Mouse (Mus musculus) G1E-ER4 (cell line): ENCODE results near the gene Thtpa. TPM values are rescaled to one million over a fixed set of nuclear protein-coding genes. Genes with fewer than 3 reads are reported as not detected.

ENCODE experiments used
- GATA1 ChIP-seq: IDR thresholded peaks from one replicate; pipeline ENCODE4 v1.8.0; 2012; ENCODE audit warnings: low read length, inconsistent platforms
- polyA plus RNA-seq: library from polyadenylated mRNA; stranded (reverse); fragments of >175 nt; gene quantifications from 2 replicates; pipeline ENCODE4 v1.2.3, GENCODE M21; 2012

The Thtpa gene
- polyA plus RNA-seq: 4.0 and 4.4 TPM in 2 replicates

DNA sequence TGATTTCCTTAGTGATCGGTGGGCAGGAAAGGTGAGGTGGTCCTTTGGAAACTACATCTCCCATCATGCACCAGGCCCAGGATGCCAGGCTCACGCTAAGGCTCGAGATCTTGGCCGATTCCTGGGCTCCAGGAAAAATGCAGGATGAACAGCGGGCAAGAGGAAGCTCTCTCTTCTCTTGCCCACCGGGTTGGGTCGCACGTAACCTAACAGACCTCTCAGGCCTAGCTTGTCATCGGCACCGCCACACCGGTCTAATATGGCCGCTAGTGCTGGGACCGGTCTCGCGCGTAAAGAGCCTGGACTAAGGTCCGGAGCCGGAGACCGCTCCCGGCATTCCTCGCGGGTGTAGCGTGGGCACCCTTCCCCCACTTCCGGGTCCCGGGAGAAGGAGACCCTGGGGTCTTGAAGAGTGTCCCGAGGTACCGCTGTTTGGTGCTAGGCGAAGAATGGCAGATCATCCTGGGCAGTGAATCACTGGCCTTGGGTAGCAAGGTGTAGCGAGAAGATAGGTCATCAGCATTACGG, at the start of gene Thtpa:
Gene Thtpa (plus strand): TSS at position 81 of the 528 bp plus-strand sequence.
- no peak for TF ChIP-seq GATA1

DNA sequence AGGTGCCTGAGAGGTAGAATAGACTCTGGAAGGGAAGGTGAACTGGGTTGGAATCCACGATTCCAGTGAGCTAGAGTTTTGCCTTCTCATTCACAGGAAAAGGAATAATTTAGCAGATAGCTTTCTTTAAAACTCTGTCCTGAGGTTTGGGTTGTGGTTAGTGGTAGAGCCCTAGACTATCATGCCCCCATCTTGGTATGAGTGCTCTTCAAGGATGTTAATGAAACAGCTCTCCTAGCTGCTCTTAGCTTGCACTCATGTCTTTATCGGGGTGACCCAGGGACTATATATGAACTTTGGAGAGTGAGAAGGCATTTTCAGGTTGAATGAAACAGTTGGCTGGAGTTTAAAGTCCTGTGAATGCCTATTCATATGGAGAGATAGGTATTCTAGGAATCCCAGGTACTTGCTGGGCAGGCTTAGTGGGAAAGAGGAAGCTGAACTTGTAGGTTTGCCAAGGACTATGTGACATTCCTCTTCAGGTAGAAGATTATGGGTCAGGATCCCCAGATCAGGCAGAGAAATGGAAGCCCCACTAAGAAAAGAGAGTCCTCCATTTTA, 46.5 kb upstream of the Thtpa start:
- no peak for TF ChIP-seq GATA1

DNA sequence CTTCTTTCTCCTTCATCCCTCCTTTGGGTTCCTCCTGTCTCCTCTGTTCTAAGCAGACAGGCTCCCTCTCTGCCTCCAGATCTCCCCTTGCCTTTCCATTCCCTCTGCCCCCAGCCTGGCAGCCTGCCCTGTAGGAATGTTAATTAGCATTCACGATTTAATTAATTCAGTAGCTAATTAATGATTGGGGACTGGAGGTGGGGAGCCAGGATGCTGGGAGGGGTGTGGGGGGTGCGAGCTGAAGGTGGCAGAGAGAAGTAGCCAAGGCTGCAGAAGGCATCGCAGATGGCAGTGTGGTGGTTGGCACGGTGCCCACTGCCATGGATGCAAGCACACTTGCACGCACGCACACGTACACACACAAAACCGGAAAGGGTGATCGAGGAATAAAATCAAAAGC, 42.1 kb upstream of the Thtpa start:
- TF ChIP-seq GATA1: no peak

DNA sequence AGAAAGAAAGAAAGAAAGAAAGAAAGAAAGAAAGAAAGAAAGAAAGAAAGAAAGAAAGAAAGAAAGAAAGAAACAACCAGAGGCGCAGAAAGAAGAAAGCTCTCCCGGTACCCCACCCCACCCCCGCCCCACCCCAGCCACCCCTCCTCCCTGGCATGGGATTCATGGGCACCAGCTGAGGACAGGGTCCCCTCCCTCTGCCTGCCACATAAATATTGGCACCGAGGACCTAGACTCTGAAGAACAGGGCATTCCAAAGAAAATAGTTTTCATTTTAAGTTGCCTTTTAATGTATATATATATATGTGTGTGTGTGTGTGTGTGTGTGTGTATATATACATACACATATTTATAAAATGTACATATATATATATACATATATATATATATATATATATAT, 41.5 kb upstream of the Thtpa start:
- TF ChIP-seq GATA1: no peak

DNA sequence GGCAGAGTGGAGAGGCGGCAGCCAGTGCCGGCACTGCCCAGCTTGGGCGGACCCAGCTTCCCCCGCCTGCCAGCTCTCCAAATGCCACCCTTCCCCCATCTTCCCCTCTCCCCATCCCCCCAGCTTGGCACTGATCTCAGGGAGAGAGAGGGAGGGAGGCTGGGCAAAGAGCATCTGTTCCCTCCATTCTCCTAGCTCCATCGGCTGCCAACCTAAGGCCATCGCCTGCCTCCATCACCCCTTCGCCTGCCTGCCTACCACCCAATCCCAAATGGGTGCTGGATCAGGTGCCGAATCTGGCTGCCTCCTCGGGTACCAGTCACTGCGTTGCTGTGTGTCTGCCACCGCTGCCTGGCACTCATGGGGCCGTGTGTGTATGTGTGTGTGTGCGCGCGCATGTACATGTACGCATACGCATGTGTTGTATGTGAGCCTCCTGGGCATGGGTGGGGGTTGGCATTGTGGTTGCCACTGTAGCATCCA, 40.8 kb upstream of the Thtpa start:
- no peak for TF ChIP-seq GATA1

DNA sequence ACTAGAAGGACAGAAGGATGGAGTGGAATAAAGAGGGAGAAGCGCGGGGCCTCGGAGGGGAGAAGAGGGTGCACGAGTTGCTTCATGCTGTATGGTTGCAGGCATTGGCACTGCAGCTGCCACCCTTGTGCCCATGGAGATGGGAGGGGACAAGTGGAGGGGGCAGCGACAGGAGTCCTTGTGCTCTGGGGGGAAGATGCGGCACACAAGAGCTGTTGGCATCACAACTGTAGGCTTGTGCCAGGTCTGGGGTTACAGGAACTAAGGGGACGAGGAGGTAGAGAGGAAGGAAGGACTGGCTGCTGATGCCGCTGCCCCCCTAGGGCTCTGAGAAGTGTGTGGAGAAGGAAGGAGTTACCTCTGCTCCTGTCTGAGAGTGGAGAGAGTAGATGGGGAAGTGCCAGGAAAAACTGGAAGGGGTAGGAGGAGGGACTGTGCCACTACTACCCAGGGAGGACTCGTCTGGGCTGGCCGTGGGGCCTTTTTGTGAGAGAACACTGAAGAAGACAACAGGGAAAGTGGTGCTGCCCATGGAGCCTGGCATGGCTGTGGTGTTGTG, 40.3 kb upstream of the Thtpa start:
- TF ChIP-seq GATA1: no peak

DNA sequence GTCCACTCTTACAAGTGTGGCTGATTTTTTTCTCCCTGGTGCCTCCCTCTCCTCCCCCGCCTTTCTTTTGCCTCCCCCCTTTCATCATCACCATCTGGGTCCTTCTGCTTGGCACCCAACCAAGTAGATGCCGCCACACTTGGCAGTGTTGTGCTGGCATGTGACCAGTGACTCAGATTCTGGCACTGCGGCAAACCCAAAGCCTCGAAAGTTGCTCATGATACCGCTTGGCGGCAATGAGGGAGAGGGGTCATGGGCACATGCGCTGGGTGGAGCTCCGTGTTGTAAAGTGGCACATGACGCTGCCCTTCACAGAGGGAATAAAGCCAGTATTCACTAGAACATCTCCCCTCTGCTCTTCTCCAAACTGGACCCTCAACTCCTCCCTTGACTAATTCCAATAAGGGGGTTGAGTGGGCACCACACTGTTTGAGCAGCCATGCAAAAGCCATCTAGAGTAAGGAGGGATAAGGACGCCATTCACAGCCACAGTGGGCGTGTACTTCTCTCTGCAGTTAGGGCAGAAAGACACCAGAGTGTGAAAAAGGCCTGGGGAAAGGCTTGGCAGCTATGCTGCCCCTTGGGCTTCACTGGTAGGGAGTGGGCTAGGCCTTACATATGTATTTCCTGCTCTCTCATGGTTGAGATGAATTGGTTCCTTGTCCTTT, 39.3 kb upstream of the Thtpa start:
- no peak for TF ChIP-seq GATA1

DNA sequence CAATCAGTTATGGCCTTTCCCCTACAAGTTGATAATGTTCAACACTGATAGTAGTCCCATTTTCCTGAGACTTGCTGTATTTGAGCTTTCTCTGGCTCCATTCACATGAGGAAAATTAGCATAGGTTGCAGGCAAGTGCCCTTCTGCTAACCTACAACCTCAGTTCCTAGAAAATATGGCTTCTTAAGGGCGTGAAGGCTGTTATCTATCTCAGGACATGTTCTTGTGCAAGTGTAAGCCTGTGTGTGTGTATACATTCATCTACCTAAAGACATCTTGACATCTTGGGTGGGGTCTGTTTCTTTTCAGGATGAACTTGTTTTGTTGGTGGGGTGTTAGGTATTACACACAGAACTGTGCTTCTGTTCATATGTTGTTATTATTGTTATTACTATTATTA, 35.6 kb upstream of the Thtpa start:
- TF ChIP-seq GATA1: no peak

DNA sequence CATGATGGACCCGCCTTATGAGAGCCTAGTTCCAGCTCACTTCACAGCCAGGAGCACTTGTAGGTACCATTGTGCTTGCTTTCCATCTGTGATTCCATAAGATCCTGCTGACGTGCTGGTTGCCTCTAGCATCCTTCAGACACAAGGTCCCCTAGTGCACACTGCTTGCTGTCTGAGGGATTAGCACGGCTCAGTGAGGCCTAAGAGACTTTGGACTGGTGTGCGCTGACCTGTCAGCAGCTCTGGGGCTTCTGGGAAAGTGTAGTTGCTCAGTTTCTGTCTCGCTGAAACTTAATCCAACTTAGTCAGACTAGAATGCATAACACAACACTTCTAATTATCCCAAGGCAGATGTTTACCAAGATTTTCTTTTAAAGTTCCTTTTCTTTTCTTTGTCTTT, 34.7 kb upstream of the Thtpa start:
- TF ChIP-seq GATA1: no peak

DNA sequence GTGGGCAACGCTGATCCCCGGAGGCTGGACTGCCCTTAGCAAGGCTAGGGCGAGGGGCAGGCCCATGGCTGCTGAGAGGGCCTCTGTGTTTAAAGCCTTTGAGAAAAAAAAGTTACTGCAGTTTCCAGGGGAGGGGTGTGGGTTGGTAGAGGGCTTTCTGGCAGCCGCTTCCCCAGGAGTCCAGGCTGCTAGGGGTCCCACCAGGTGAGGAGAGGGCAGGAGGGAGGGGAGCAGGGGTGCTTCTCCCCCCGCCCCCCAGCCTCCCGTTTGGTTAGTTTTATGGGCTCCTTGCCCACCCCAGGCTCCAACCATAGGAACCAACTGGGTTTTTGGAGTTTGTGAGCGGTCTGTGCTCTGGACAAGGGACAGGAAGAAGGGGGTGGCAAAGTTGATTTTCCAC, 32.7 kb upstream of the Thtpa start:
- TF ChIP-seq GATA1: no peak

DNA sequence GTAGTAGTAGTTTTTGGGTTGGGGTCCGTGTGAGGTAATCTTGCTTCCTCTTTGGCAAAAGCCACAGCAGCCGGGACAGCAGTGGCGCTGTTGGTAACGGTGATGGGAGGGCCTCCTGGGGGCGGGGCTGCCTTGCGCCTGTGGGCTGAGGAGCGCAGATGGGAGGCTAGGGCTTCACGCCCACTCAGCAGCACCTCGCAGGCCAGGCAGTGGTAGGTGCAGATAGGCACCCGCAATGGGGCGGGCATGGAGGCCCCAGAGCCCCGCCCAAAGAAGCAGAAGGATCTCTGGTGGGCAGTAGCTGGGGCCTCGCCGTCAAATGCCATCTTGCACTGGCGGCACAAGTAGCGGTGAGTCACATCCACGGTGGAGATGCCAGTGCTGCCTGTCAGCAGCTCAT, 32.0 kb upstream of the Thtpa start:
- TF ChIP-seq GATA1: no peak

DNA sequence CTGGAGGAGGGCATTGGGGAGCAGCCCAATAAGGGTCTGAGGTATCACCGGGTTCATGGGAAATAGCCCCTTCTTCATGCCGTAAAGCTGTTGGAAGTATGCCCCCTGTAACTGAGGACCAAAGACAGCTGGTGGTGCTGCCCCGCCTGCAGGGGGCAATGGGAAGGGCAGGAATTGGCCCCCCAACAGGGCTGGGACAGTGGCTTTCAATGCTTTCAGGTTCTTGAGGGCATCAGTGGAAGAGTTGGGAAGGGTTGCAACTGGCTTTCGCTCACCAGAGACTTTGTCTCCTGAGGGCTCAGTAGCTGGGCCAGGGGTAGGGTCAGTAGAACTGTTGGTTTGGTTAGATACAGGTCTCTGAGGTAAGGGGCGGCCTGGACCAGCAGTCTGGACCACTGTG, 31.5 kb upstream of the Thtpa start:
- TF ChIP-seq GATA1: no peak

DNA sequence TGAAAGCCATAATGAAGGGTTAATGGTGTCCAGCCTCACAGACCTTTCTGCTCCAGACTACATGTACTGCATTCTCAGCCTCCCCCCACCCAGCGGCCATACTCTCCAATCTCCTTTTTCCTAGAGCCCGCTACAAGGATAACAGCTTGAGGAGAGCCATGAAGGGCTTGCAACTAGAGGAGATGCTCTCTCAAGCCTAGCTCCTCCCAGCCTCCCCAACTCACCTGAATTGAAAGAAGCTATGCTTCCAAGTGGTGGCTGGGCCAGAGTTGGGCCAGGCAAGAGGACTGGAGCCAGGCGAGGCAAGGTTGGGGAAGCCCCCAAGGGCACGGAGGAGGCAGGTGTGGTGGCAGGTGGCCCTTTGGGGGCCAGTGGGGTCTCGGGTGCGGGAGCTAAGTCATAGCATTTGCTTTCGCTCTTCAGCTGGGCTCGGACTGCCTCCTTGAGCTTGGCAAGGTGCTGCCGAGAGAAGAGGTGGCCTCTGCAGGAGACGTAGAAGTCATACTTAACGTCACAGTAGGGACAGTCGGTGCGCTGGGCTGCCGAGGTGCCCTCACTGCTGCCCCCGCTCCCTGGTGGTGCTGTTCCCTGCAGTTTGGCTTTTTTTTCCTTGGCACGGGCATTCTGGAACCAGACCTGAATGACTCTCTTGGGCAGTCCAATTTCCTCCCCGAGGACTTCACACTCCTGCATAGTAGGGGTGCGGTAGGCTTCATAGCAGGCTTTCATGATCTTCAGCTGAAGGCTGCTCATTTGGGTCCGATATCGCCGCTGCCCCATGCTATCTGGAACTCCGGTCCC, 30.8 kb upstream of the Thtpa start:
- TF ChIP-seq GATA1: no peak

DNA sequence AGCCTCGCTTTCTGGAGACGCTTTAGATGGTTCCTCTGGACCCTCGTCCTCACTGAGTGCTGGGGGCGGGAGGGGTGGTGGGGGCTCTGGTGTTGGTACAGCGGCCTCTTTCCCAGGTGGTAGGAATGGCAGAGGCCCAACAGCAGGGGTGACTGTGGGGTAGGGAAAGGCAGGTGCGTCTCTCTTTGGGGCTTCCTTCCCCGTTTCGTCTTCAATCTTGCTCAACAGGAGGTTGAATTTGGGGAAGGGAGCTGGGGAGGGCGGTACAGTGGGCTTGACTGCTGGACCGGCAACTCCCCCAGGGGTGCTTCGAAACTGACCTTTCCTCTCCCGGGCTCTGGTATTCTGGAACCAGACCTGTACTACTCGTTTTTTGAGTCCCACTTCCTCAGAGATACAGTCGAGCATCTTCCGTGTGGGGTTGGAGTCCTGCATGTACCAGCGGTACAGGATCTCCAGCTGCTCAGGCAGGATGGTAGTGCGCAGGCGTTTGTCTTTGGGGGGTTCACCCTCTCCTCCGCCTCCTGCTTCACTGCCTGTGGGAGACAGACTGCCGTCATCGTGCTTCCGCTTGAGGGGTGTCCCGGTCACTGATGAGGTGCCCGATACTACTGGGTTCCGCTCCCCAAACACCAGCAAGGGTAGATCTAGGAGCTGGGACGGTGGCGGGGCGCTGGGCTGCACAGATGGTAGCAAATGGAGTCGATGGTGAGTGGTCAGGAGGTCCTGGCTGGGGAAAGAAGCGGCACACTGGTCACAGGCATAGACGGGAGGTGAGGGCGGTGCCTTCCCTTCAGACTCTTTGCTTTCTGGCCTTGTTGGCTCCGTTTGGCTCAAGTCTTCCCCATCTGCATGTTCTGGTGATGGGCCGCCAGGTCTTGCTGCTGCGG, 29.9 kb upstream of the Thtpa start:
- no peak for TF ChIP-seq GATA1

DNA sequence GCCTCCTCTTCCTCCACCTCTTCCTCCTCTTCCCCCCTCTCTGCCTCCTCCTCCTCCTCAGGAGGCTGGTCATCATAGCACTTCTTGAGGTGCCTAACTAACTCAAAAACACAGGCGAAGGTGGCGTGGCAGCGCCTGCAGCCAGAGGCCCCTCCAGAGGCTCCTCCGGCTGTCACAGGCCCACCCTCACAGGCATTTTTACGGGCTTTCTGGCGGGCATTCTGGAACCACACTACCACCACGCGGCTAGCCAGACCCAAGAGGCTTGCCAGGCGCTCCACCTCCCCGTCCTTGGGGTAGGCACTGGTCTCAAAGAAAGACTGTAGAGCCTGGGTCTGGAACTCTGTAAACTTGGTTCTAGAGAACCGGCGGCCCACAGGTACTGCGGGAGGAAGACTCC, 29.2 kb upstream of the Thtpa start:
- TF ChIP-seq GATA1: no peak
